Mouse (Mus musculus) C2C12 (cell line): ENCODE data around the gene Cisd1. TPM values are rescaled to one million over a fixed set of nuclear protein-coding genes. Genes with fewer than 3 reads are reported as not detected.

ENCODE experiments used
- H3K27me3 ChIP-seq: one replicate; pipeline ENCODE4 v1.6.1; 2011; ENCODE audit not compliant: control insufficient read depth, insufficient read depth, insufficient read length
- H3K36me3 ChIP-seq: one replicate; pipeline ENCODE4 v1.6.1; 2011; ENCODE audit not compliant: control insufficient read depth, insufficient read depth
- H3K4me3 ChIP-seq: one replicate; pipeline ENCODE4 v1.5.1; 2011; ENCODE audit warnings: mild to moderate bottlenecking, control low read depth; ENCODE audit not compliant: poor library complexity, insufficient read depth, severe bottlenecking
- H3K79me2 ChIP-seq: one replicate; pipeline ENCODE4 v1.6.1; 2011; ENCODE audit not compliant: control insufficient read depth, insufficient read depth
- H3K79me3 ChIP-seq: one replicate; pipeline ENCODE4 v1.6.1; 2011; ENCODE audit warnings: low read depth, control low read depth
- H3ac ChIP-seq: one replicate; pipeline ENCODE3; 2011; ENCODE audit warnings: low read depth; ENCODE audit not compliant: control insufficient read depth, insufficient read length
- CEBPB ChIP-seq: IDR thresholded peaks from one replicate; pipeline ENCODE4 v1.6.1; 2011; ENCODE audit warnings: low read depth, mild to moderate bottlenecking, control low read depth, moderate library complexity
- CTCF ChIP-seq: IDR thresholded peaks from one replicate; pipeline ENCODE4 v1.5.1; 2011; ENCODE audit not compliant: control insufficient read depth, insufficient read depth, insufficient read length
- FOSL1 ChIP-seq: IDR thresholded peaks from one replicate; pipeline ENCODE4 v1.8.0; 2011; ENCODE audit warnings: mild to moderate bottlenecking, low read length; ENCODE audit not compliant: poor library complexity, insufficient read depth, severe bottlenecking
- MAX ChIP-seq: IDR thresholded peaks from one replicate; pipeline ENCODE4 v1.6.1; 2011; ENCODE audit warnings: mild to moderate bottlenecking, control low read depth
- MYOD1 ChIP-seq: IDR thresholded peaks from one replicate; pipeline ENCODE4 v1.6.1; 2011; ENCODE audit warnings: low read depth; ENCODE audit not compliant: control insufficient read depth, insufficient read length
- MYOG ChIP-seq: IDR thresholded peaks from one replicate; pipeline ENCODE4 v1.6.1; 2011; ENCODE audit not compliant: control insufficient read depth, insufficient read length; ENCODE audit errors: extremely low read depth
- USF1 ChIP-seq: IDR thresholded peaks from one replicate; pipeline ENCODE4 v1.6.1; 2011; ENCODE audit warnings: low read depth, mild to moderate bottlenecking, control low read depth, moderate library complexity
- polyA plus RNA-seq: library from polyadenylated mRNA; unstranded; fragments of >200 nt; fragmentation: generic; extraction: Trizol; gene quantifications from one replicate; pipeline ENCODE4 v1.2.1, GENCODE M21; 2012; ENCODE audit warnings: missing spikeins

Cisd1 gene
- polyA plus RNA-seq, 1 experiment = 132 TPM

DNA sequence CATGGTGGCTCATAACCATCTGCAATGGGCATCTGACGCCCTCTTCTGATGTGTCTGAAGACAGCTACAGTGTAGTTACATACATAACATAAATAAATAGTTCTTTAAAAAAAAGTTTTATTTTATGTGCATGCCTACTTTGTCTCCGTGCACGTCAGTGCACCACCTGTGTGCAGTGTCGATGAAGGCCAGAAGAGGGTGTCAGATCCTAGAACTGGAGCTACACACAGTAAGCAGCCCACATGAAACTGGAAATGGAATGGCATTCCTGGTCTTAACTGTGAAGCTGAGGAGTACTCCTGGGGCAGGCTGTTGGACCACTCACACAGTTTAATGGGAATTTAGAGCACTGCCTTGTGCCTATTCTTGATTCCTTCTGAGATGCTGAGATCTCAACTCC, 12.4 kb downstream of the Cisd1 start:
- Histone ChIP-seq H3K27me3 (no peaks in the 10 kb centered on the region), H3K36me3 (peaks cover 69% of the 10 kb centered on the region), H3K4me3 (no peak overlapping the region), H3K79me3 (peaks cover 5% of the 10 kb centered on the region), H3ac (no peak overlapping the region), H3K79me2 (peaks cover 8% of the 10 kb centered on the region)
- TF ChIP-seq MYOD1 (no peak), MYOG (no peak), FOSL1 (no peak)

DNA sequence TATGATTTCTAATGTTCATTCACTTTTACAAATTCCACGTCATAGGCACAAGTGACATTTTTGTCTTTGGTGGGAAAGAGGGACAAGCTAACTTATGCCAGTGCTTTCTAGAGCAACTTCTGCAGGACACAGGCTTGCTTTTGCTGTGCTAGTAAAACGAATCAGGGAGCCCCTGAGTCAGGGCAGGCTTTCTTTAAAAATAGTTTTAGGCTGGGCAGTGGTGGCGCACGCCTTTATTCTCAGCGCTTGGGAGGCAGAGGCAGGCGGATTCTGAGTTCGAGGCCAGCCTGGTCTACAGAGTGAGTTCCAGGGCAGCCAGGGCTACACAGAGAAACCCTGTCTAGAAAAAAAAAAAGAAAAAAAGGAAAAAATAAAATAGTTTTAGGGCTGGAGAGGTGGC, 12.8 kb downstream of the Cisd1 start:
- H3K4me3 ChIP-seq = no peak overlapping the region
- H3K27me3 ChIP-seq = no peaks in the 10 kb centered on the region
- H3K79me3 ChIP-seq = peaks cover 2% of the 10 kb centered on the region
- TF ChIP-seq MYOD1 = no peak
- TF ChIP-seq MYOG = no peak
- TF ChIP-seq CEBPB = no peak
- TF ChIP-seq FOSL1 = no peak
- no peak for TF ChIP-seq MAX
- no peak for TF ChIP-seq USF1
- H3ac ChIP-seq = no peak overlapping the region
- H3K36me3 ChIP-seq = peaks cover 69% of the 10 kb centered on the region
- peaks cover 3% of the 10 kb centered on the region for H3K79me2 ChIP-seq

DNA sequence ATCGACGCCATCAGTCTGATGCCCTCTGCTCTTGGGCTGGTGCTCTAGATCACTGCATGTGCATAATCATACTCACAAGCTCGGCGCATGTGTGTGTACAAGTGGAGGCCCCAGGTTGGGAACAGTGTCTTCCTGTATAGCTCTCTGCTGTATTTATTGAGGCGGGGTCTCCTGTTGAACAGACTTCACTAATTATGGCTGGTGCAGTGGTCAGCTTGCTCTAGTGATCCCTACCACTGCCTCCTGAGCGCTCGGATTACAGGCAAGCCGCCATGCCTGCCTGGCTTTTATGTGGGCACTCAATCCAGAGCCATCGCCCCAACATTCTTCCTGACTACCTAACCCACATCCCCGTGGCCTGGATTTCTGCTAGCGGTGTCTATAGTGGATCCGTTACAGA, 14.7 kb downstream of the Cisd1 start:
- no peak overlapping the region for H3ac ChIP-seq
- no peaks in the 10 kb centered on the region for H3K79me3 ChIP-seq
- H3K4me3 ChIP-seq = no peak overlapping the region
- no peak for TF ChIP-seq MYOD1
- no peak for TF ChIP-seq MAX
- TF ChIP-seq MYOG = no peak
- no peak for TF ChIP-seq CEBPB
- no peak for TF ChIP-seq FOSL1
- TF ChIP-seq USF1 = no peak
- no peak for TF ChIP-seq CTCF
- peaks cover 52% of the 10 kb centered on the region for H3K36me3 ChIP-seq
- H3K27me3 ChIP-seq = no peaks in the 10 kb centered on the region
- no peaks in the 10 kb centered on the region for H3K79me2 ChIP-seq

DNA sequence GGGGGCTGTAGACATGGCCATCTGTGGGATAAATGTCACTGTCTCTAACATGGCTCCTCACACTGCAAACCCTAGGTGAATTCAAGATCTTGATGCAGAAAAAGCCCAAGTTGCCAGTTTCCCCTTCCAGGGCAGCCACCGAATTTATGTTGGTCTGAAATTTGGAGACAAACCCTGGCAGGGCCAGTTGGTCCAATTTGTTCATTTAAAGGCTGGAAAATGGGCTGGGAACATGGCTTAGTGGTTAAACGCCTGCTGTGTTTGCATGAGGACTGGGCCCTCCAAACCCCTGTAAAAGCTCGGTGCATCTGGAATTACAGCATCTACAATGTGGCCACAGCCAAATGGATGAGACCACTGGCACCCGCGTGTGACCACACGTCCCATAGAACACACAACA, 15.5 kb downstream of the Cisd1 start:
- Histone ChIP-seq H3K4me3 (no peak overlapping the region), H3K79me3 (no peaks in the 10 kb centered on the region), H3K27me3 (no peaks in the 10 kb centered on the region), H3K36me3 (peaks cover 46% of the 10 kb centered on the region), H3ac (no peak overlapping the region), H3K79me2 (no peaks in the 10 kb centered on the region)
- no peak for TF ChIP-seq USF1
- no peak for TF ChIP-seq CTCF
- no peak for TF ChIP-seq MYOG
- TF ChIP-seq CEBPB = no peak
- no peak for TF ChIP-seq FOSL1
- no peak for TF ChIP-seq MYOD1
- no peak for TF ChIP-seq MAX

DNA sequence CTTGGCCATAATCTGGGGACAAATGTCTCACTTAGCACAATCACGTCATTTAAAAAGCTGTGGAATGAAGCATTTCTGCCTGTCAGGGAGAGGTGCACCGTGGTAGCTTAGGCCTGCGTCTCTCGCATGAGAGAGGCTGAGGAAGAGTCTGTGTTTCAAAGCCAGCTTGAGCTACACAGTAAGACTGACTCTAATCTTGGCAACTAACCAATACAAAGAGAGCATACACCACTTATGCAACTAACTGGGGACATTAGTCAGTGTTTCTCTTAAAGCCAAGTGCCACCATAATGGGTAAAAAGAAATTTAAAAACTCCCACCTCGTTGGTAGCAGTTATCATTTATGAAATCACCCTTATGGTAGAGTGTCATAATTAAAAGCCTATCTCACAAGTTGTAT, 15.9 kb downstream of the Cisd1 start:
- no peak for TF ChIP-seq CTCF
- Histone ChIP-seq H3K4me3 (no peak overlapping the region), H3K79me3 (no peaks in the 10 kb centered on the region), H3K36me3 (peaks cover 43% of the 10 kb centered on the region), H3ac (no peak overlapping the region), H3K79me2 (no peaks in the 10 kb centered on the region), H3K27me3 (no peaks in the 10 kb centered on the region)

DNA sequence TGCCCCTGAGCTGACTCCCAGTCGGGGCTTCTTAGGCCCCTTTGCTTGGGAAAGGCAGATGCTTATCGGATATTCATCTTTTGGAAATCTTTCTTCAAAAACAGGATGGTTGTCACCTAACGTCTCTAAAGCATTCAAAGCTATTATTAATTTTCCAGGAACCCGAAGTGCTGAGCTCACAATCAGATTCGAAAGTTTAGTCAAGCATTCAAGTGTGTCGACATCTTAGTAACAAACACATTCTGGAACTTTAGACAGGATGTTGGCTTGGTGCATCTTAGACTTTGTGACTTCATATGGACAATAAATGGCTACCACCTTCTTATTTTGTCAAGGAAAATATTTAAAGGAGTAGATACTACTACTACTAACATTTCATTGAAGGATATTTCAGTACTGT, 16.4 kb downstream of the Cisd1 start:
- H3K79me3 ChIP-seq = no peaks in the 10 kb centered on the region
- H3ac ChIP-seq = no peak overlapping the region
- no peak overlapping the region for H3K4me3 ChIP-seq
- H3K79me2 ChIP-seq = no peaks in the 10 kb centered on the region
- peaks cover 38% of the 10 kb centered on the region for H3K36me3 ChIP-seq
- H3K27me3 ChIP-seq = no peaks in the 10 kb centered on the region
- TF ChIP-seq MAX (no peak), USF1 (no peak), MYOG (no peak), FOSL1 (no peak), MYOD1 (no peak), CTCF (no peak), CEBPB (no peak)
